Mouse (Mus musculus): Measurements from ENCODE around the gene Cyb561.

DNA sequence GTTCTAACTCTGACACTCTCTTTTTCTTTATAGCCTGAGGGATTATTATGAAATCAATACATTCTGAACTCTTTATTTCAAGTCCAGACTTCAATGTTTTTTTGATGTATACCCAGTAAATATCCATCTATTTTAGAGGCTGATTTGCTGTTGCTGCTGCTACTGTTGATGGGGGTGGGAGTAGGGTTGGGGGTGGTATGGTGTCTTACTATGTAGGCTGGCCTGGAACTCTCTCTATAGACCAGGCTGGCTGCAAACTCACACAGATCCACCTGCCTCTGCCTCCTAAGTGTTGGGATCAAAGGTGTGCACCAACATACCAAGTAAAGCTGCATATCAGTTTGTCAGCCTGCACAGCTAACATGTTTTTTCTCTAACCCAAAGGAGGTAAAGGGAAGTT is 42.0 kb downstream of the Cyb561 start:
- TF ChIP-seq EP300 (IDR thresholded peaks at IDR 0.05; ENCODE audit: low read depth) (no peak), CTCF (IDR thresholded peaks at IDR 0.05; ENCODE audit: low read depth) (no peak)
